Mouse (Mus musculus) gastrocnemius, adult 8-10 months (tissue): ENCODE data around the gene Cd3eap. TPM values are rescaled to one million over a fixed set of nuclear protein-coding genes. Genes with fewer than 3 reads are reported as not detected.

ENCODE experiments used
- DNase-seq, 2 experiments: peaks; one replicate each; pipeline ENCODE4 v3.0.0; 2022; ENCODE audit warnings: low spot score in 2 of 2
- microRNA-seq: library from miRNA; unstranded; fragments of <30 nt; microRNA quantifications from one replicate; pipeline ENCODE4 v1.2.0, GENCODE M21; 2022
- total RNA-seq, 4 experiments: library from RNA; stranded (reverse); gene quantifications; 2 replicates each; pipeline ENCODE4 v1.2.4; 2022

Gene Cd3eap
- total RNA-seq, 4 experiments from 2014 or later = 8.9 to 13.9 (median 11.2) TPM

DNA sequence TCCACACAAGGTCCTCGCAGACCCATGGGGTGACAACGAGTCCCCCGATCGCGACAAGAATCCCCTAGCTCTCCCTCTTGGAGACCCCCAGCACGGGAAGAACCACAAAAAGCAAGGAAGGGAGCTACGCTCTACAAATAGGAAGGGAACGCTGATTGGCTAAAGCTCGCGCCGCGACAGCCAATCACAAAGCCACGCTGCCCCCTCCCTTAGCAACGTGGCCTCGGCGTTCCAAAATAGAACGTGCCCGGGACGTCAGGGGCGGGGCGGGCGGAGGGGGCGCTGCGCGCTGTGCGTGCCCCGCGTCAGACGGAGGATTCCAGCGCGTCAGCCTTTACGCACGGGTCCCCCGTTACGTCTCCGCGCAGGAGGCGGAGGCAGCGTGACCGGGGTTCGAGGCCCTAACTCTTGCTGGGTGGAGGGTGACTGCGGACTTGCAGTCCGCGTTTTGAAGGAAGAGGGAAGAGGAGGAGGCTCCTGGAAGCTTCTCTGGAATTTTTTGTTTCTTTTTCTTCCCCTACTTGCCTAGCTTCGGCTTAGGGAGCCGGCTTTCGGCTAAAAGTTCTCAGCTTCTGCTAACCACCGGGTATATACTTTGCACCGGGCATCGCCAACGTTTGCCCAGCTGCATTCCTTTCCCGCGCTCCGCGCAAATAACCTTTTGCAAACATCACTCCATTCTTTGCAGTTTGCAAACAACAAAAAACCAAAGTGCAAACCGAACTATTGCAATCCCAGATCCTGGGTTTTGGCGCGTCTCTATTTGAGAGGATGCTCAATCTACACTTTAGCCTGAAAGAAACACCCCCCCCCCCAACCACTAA lies 50.6 kb downstream of the Cd3eap start:
- peak; percentile 94 to 95 for DNase-seq

DNA sequence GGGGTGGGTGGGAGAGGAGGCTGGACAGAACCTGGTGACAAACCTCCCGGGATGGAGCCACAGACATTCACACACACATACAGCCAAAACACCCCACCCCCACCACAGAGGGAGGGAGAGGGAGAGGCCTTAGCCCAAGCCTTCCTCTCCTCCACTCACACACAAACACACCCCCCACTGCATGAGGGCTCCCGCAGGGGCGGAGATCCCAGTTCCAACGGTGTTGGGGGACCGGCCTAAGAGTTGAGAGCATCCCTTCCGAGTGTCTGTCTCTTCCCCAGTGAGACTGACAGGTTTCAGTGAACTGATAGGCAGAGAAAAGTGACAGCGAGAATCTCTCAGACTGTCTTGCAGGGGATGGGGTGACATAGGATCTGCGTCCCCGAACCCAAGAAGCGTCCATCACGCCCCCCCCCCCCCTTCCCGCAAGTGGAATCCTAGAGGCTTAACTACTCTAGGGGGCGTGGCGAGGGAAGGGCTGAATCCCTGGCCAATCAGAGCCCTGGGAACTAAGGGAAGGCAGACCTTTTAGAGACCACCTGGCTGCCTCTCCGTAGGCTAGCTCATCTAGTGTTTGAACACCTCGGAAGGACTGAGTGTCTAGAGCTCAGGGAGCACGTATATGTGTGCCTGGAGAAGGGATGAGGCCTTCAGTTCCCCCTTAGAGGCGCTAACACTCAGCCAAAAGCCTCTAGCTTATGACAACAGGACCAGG lies 51.4 kb downstream of the Cd3eap start:
- peak; percentile 62 to 68 for DNase-seq

DNA sequence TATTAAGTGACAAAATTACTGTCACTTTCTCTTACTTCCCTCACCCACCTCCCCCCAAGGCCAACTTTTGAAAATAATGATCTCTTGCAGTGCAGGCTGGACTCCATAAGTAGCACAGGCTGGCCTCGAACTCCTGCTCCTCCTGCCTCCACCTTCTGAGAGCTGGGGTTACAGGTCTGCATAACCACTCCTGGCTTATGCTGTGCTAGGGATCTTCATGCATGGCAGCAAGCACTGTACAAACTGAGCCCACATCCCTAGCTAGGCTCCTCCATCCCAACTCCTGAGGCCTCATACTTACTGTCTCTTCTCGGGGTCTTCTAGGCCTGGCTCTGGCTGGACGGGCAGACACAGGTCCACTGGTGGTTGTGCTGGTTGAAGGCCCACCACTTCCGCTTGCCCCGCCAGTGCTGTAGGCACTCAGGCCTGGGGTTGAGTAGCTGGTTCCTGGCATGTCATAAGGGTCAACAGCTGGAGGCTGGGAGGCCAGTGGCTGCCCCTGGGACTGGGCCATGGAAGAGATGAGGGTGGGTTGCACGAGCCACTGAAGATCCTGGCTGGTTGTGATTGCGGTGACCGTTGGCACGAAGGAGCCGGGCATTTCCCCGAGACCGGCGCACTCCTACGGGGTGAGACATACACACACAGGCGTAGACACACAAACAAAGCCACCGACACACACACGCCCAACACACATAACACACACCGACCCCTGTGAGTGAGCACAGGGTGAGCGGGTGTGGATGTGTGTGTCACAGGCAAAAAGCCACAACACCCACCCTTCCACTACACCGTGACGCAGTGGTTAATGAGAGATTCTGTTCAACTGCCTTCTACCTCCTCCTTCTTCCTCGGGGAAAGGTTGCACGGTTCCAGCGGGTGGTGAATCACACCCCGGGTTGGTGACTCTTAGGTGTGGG lies 52.2 kb downstream of the Cd3eap start:
- DNase-seq = no peak

Small RNAs within 50 kb of the gene (microRNA-seq; reads per million reads assigned to microRNA genes)
- gene Mir343 = not detected

Other genes starting within 250 kb of the Cd3eap start
- not detected for gene Gm4969, start 241.1 kb downstream of the Cd3eap start, total RNA-seq
- 1 to 10 TPM; 2.2 to 2.9 (median 2.3) TPM for gene Fbxo46, start 239.6 kb downstream of the Cd3eap start, total RNA-seq
- gene Qpctl, start 210.2 kb downstream of the Cd3eap start, total RNA-seq = 1 to 10 TPM; 1.6 to 2.3 (median 1.9) TPM
- gene Snrpd2, start 209.8 kb downstream of the Cd3eap start, total RNA-seq = 10 to 100 TPM; 50.6 to 59.4 (median 57.3) TPM
- gene Gipr, start 193.4 kb downstream of the Cd3eap start, total RNA-seq = under 1 TPM in 1 of 4 experiments, not detected in 3; 0.13 TPM
- gene Eml2, start 183.1 kb downstream of the Cd3eap start, total RNA-seq = 10 to 100 TPM; 10.9 to 15.9 (median 12.9) TPM
- 1 to 10 TPM in 3 of 4 experiments, under 1 TPM in 1; 0.72 to 1.7 (median 1.2) TPM for gene Gpr4, start 146.9 kb downstream of the Cd3eap start, total RNA-seq
- 10 to 100 TPM; 36.1 to 52.8 (median 43.3) TPM for gene Opa3, start 131.1 kb downstream of the Cd3eap start, total RNA-seq
- gene Vasp, start 87.7 kb downstream of the Cd3eap start, total RNA-seq = 10 to 100 TPM in 3 of 4 experiments, 1 to 10 TPM in 1; 7.1 to 19.7 (median 15.0) TPM
- gene Ppm1n, start 79.4 kb downstream of the Cd3eap start, total RNA-seq = under 1 TPM in 2 of 4 experiments, not detected in 2; 0.40 to 0.80 TPM
- 1,000 to 10,000 TPM; 1,093 to 1,223 (median 1,133) TPM for gene Rtn2, start 76.9 kb downstream of the Cd3eap start, total RNA-seq
- gene Fosb, start 49.4 kb downstream of the Cd3eap start, total RNA-seq = under 1 TPM; 0.16 to 0.86 (median 0.30) TPM
- gene Ercc1, start 14.7 kb downstream of the Cd3eap start, total RNA-seq = 10 to 100 TPM; 27.1 to 33.7 (median 28.7) TPM
- 1 to 10 TPM; 2.8 to 6.3 (median 4.1) TPM for gene Ppp1r13l, start 266 bp upstream of the Cd3eap start, total RNA-seq
- 10 to 100 TPM in 2 of 4 experiments, 1 to 10 TPM in 2; 7.5 to 14.9 (median 10.4) TPM for gene Ercc2, start 22.5 kb upstream of the Cd3eap start, total RNA-seq
- under 1 TPM in 3 of 4 experiments, not detected in 1; 0.21 to 0.40 (median 0.24) TPM for gene Klc3, start 44.6 kb upstream of the Cd3eap start, total RNA-seq
- over 10,000 TPM; 38,224 to 44,934 (median 40,442) TPM for gene Ckm, start 45.3 kb upstream of the Cd3eap start, total RNA-seq
- gene Mark4, start 99.3 kb upstream of the Cd3eap start, total RNA-seq = 10 to 100 TPM; 18.0 to 20.0 (median 19.8) TPM
- gene Exoc3l2, start 103.8 kb upstream of the Cd3eap start, total RNA-seq = under 1 TPM; 0.27 to 0.80 (median 0.35) TPM
- gene Bloc1s3, start 148.9 kb upstream of the Cd3eap start, total RNA-seq = 1 to 10 TPM; 2.1 to 2.7 (median 2.3) TPM
- gene Trappc6a, start 148.9 kb upstream of the Cd3eap start, total RNA-seq = 10 to 100 TPM in 1 of 4 experiments, 1 to 10 TPM in 3; 7.6 to 10.2 (median 8.8) TPM
- not detected for gene Nkpd1, start 158.4 kb upstream of the Cd3eap start, total RNA-seq
- 10 to 100 TPM; 45.9 to 52.8 (median 48.8) TPM for gene Ppp1r37, start 203.6 kb upstream of the Cd3eap start, total RNA-seq
- 1 to 10 TPM in 1 of 4 experiments, under 1 TPM in 3; 0.56 to 1.1 (median 0.77) TPM for gene Zfp296, start 217.8 kb upstream of the Cd3eap start, total RNA-seq
- 100 to 1,000 TPM in 2 of 4 experiments, 10 to 100 TPM in 2; 78.5 to 108 (median 99.3) TPM for gene Gemin7, start 218.1 kb upstream of the Cd3eap start, total RNA-seq
- gene Clasrp, start 245.0 kb upstream of the Cd3eap start, total RNA-seq = 10 to 100 TPM in 1 of 4 experiments, 1 to 10 TPM in 3; 6.3 to 10.0 (median 9.2) TPM